Mouse (Mus musculus) midbrain, embryonic 10.5 days (tissue): Measurements from ENCODE around the gene Fam129a. TPM values are rescaled to one million over a fixed set of nuclear protein-coding genes. Genes with fewer than 3 reads are reported as not detected.
A peak's percentile ranks its signal among the peaks of the same experiment; 100 is the strongest.

Experiments used
- DNase-seq: peaks from one replicate; pipeline ENCODE4 v3.0.0-alpha.2; 2017; ENCODE audit warnings: low spot score
- H3K27ac ChIP-seq: fragments of 300-500 bp; sonication (generic); replicated peaks from 2 replicates; pipeline ENCODE4 v1.5.1; 2016; ENCODE audit warnings: mild to moderate bottlenecking
- H3K27me3 ChIP-seq: fragments of 300-500 bp; sonication (generic); 2 replicates; pipeline ENCODE4 v1.6.1; 2016; ENCODE audit warnings: low read depth, mild to moderate bottlenecking; ENCODE audit not compliant: poor library complexity, severe bottlenecking
- H3K36me3 ChIP-seq: fragments of 300-500 bp; sonication (generic); 2 replicates; pipeline ENCODE4 v1.6.1; 2016; ENCODE audit warnings: mild to moderate bottlenecking, moderate library complexity
- H3K4me1 ChIP-seq: fragments of 300-500 bp; sonication (generic); 2 replicates; pipeline ENCODE4 v1.6.1; 2016
- H3K4me3 ChIP-seq: fragments of 300-500 bp; sonication (generic); 2 replicates; pipeline ENCODE4 v1.5.1; 2016; ENCODE audit warnings: mild to moderate bottlenecking, moderate library complexity
- H3K9me3 ChIP-seq: fragments of 300-500 bp; sonication (generic); replicated peaks from 2 replicates; pipeline ENCODE4 v1.6.1; 2016; ENCODE audit warnings: mild to moderate bottlenecking
- WGBS: fragments of 180-500 bp; shearing (Covaris S2); methylation state at CpG from one replicate; pipeline ENCODE4 v1.1.7; 2016; 5-methylcytosine and 5-hydroxymethylcytosine counted together
- polyA plus RNA-seq: library from polyadenylated mRNA; unstranded; fragments of >200 nt; fragmentation: Nextera tagmentation; extraction: Ambion mirVana; gene quantifications from 2 replicates; pipeline ENCODE4 v1.2.1, GENCODE M21; 2016

Gene Fam129a
- polyA plus RNA-seq, 1 experiment from 2014 or later, result 0.31 TPM

DNA sequence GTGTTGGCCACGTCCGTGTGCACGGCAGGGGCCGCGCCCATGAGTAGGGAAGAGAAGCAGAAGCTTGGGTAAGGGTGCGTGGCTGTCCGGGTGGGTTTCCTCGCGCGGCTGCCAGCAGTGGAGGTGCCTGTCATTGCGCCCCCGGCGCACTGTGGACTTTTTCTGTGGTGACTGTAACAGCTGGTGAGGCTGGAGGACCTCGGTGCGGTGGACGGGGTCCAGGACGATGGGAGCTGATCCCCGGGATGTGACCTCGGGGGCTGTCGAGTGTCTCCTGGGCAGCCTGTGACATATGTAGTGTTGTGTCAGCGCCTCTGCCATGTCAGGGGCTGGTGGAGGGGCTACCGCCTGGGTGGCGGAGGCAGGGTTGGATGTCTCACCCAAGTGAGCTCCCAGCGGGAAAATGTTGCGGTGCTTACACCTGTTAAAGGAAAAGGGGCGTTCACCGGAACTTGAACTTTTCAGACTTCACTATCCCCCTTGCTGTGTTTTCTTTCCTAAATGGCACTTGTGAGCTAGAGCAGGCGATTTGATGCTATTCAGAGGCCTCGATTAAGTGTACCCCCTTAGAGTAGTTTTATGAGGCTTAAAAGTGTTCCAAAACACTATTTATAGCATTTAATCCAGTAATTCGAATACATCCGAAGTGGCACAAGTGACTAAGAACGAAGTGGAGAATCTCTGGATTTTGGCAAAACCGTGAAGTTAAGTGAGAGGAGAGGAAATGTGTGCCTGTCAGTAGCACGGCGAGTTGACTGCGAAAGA is 184.9 kb downstream of the Fam129a start:
- peaks cover 24% of the 10 kb centered on the region for H3K4me1 ChIP-seq
- H3K9me3 ChIP-seq, result no peaks in the 10 kb centered on the region
- no peak for DNase-seq
- H3K27me3 ChIP-seq, result no peaks in the 10 kb centered on the region
- 0 out of 2 replicates have a peak, but pooled peaks cover 3% of the 10 kb centered on the region for H3K36me3 ChIP-seq
- H3K27ac ChIP-seq, result peak overlapping the region; percentile 88
- peak overlapping the region; percentile 82 for H3K4me3 ChIP-seq
- WGBS, result 10% methylated on average over 36 of the region's 36 CpGs

DNA sequence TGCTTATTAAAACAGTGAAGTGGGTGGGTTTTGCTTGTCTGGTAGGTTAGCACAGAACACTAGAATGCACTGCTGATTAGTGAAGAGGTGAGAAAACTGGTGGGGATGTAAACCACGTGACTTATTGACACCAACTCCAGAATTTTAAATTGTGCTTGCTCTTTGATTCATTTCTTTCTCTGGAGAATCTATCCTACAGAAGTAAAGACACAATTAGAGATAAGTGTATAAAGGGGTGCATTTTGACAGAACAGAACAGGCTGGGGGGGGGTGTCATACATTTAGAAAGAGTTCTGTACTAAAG is 185.4 kb downstream of the Fam129a start:
- Histone ChIP-seq H3K36me3 (peaks cover 9% of the 10 kb centered on the region), H3K4me1 (peaks cover 24% of the 10 kb centered on the region), H3K27ac (no peak overlapping the region), H3K9me3 (no peaks in the 10 kb centered on the region), H3K27me3 (no peaks in the 10 kb centered on the region), H3K4me3 (peak overlapping the region; percentile 82)
- WGBS, result 39% methylated on average over 1 of the region's 1 CpGs
- DNase-seq, result no peak

DNA sequence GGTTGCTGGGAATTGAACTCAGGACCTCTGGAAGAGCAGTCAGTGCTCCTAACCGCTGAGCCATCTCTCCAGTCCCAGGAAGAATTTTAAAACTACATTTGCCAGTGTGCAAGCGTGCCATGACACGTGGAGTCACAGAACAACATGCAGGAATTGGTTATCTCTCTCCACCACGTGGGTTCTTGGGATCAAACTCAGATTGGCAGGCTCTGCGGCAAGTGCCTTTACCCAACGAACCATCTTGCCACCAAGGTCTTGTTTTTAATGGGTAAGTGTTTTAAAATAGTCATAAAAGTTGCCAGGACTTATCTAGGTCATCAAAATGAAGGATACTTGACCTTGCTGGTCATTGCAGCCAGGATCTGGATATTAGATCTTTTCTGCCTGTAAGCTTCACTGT is 187.3 kb downstream of the Fam129a start:
- peaks cover 19% of the 10 kb centered on the region for H3K36me3 ChIP-seq
- no peaks in the 10 kb centered on the region for H3K27me3 ChIP-seq
- H3K9me3 ChIP-seq, result no peaks in the 10 kb centered on the region
- DNase-seq, result no peak
- 87% methylated on average over 6 of the region's 6 CpGs for WGBS
- peaks cover 24% of the 10 kb centered on the region for H3K4me1 ChIP-seq
- no peak overlapping the region for H3K4me3 ChIP-seq
- H3K27ac ChIP-seq, result no peak overlapping the region

DNA sequence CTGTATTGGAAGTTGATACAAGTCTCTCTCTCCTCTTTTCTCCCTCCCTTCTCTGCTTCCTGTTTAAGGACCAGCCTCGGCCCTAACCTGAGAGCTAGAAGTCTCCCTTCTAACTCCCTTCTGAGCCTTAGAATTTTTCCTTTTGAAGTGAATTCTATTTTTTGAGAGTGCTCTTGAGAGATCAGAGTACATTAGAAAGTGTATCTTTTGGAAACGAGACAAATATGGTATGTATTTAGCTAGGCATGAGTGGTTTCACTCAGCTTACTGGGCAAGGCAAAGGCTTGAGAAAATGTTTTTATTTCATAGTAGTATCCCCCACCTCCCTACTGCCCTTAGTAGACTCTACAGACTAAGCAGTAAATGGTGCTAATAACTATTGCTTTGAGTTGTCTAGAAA is 188.0 kb downstream of the Fam129a start:
- no peaks in the 10 kb centered on the region for H3K9me3 ChIP-seq
- H3K4me3 ChIP-seq, result no peak overlapping the region
- peaks cover 24% of the 10 kb centered on the region for H3K4me1 ChIP-seq
- H3K27me3 ChIP-seq, result no peaks in the 10 kb centered on the region
- no peak for DNase-seq
- H3K27ac ChIP-seq, result no peak overlapping the region
- 85% methylated on average over 2 of the region's 2 CpGs for WGBS
- peaks cover 19% of the 10 kb centered on the region for H3K36me3 ChIP-seq

DNA sequence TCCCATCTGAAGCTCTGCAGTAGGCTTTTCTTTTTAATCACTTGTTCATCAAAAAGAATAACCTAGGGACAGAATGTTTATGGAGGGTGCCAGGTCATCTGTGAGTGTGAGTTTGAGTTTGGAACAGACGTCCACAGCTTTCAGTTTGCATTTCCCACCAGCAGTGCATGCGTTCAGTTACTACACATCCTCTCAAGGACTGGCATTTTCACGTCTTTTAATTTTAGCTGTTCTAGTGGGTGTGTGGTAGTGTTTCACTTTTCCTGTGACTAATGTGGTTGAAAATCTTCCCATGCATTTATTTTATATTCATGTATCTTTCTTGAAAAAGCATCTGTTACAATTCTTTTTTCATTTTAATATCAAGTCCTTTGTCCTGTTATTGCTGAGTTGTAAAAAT is 193.2 kb downstream of the Fam129a start:
- no peak overlapping the region for H3K4me3 ChIP-seq
- no peak for DNase-seq
- H3K4me1 ChIP-seq, result 0 out of 2 replicates have a peak, but pooled peaks cover under 1% of the 10 kb centered on the region
- no peaks in the 10 kb centered on the region for H3K27me3 ChIP-seq
- H3K9me3 ChIP-seq, result no peaks in the 10 kb centered on the region
- H3K36me3 ChIP-seq, result peaks cover 19% of the 10 kb centered on the region
- H3K27ac ChIP-seq, result no peak overlapping the region
- 86% methylated on average over 3 of the region's 3 CpGs for WGBS

DNA sequence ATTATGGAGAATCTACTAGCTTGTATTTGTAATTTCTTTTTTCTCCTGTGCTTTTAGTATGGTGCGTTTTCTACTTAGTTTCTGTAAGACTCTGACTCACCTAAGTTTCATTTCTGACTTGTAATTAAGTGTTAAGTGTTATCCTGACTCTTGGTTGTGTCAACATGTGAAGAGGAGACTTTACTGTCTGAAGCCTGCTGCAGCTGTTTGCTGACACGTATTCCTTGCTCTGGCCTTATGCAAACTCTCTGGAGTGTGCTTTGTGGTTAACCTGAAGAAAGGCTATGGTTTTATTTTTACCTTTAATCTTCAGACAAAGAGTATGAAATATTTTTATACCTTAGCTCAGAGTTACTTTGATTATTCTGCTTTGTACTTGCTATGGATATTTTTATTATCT is 195.2 kb downstream of the Fam129a start:
- 84% methylated on average over 2 of the region's 2 CpGs for WGBS
- no peak for DNase-seq
- Histone ChIP-seq H3K4me3 (no peak overlapping the region), H3K27ac (no peak overlapping the region), H3K36me3 (peaks cover 18% of the 10 kb centered on the region), H3K9me3 (no peaks in the 10 kb centered on the region), H3K27me3 (no peaks in the 10 kb centered on the region), H3K4me1 (0 out of 2 replicates have a peak, but pooled peaks cover 6% of the 10 kb centered on the region)

DNA sequence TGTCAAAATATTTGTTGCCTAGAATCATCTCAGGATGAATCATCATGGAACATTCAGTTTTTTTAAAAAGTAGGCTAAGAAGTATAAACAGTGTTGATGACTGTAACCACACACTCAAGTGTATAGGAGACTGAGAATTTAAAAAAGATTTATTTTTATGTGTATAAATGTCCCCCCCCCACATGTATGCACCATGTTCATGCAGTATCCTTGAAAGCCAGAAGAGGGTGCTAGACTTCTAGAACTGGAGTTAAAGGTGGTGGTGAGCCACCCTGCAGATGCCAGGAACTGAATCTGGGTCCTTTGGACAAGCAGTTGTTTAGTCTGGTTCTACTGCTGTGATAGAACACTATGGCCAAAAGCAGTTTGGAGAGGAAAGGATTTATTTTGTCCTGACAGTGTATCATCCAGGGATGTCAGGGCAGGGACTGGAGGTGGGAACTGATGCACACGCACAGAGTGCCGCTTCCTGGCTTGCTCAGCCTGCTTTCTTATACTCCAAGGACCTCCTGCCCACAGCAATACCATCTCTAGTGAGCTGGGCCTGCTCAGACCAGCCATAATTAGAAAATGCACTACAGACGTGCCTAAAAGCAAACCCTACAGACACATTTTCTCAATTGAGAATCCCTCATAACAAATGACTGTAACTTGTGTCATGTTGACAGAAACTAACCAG is 196.1 kb downstream of the Fam129a start:
- H3K4me1 ChIP-seq, result 0 out of 2 replicates have a peak, but pooled peaks cover 6% of the 10 kb centered on the region
- no peak overlapping the region for H3K27ac ChIP-seq
- no peak overlapping the region for H3K4me3 ChIP-seq
- DNase-seq, result no peak
- H3K9me3 ChIP-seq, result no peaks in the 10 kb centered on the region
- 90% methylated on average over 3 of the region's 3 CpGs for WGBS
- H3K36me3 ChIP-seq, result peaks cover 21% of the 10 kb centered on the region
- no peaks in the 10 kb centered on the region for H3K27me3 ChIP-seq

DNA sequence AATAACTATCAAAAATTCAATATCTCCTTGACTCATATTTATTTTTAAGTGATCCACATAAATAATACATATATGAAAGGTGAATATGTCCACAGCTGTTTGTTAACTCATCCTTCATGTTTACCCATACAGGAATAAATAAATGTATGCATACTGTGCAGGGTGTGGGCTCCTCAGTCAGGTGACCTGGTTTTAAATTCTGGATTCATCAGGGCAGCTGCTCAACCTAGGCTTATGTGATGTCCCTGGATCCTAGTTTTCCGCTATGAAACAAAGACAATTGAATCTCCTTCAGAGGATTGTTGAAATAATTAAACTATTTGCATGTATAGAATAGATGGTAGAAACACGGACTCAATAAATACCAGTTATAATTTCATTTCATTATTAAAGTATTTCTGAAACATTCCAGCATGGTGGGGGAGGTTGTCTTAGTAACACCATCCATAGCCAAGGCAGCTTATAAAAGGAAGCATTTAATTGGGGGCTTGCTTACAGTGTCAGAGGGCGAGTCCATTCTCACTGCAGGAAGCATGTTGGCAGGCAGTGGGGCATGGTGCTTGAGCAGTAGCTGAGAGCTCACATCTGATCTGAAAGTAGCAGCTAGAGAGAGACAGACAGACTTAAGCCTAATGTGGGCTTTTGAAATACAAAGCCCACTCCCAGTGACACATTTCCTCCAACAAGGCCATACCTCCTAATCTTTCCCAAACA is 198.4 kb downstream of the Fam129a start:
- H3K27me3 ChIP-seq, result no peaks in the 10 kb centered on the region
- WGBS, result 80% methylated on average over 3 of the region's 3 CpGs
- H3K36me3 ChIP-seq, result peaks cover 19% of the 10 kb centered on the region
- no peak overlapping the region for H3K4me3 ChIP-seq
- no peak overlapping the region for H3K27ac ChIP-seq
- H3K9me3 ChIP-seq, result no peaks in the 10 kb centered on the region
- H3K4me1 ChIP-seq, result peaks cover 12% of the 10 kb centered on the region
- no peak for DNase-seq

Other genes starting within 250 kb of the Fam129a start
- 407 and 414 TPM in 2 replicates for gene Ivns1abp, start 226.7 kb upstream of the Fam129a start, polyA plus RNA-seq
- gene Swt1, start 142.7 kb upstream of the Fam129a start, polyA plus RNA-seq, result 21.6 and 22.8 TPM in 2 replicates
- 52.5 and 55.6 TPM in 2 replicates for gene Trmt1l, start 142.6 kb upstream of the Fam129a start, polyA plus RNA-seq
- 122 and 132 TPM in 2 replicates for gene Rnf2, start 70.2 kb upstream of the Fam129a start, polyA plus RNA-seq
- gene Edem3, start 184.2 kb downstream of the Fam129a start, polyA plus RNA-seq, result 14.1 and 18.3 TPM in 2 replicates